Mouse (Mus musculus): ENCODE measurements around the gene Wdr70.

- TF ChIP-seq GATA1 (IDR thresholded peaks at IDR 0.05; ENCODE audit: borderline replicate concordance, low read length) (no peak), FLI1 (IDR thresholded peaks at IDR 0.05; ENCODE audit: low read length) (no peak)
Measured at GRCm38 (mm10) chr15:8082139-8082538, 16.9 kb downstream of the Wdr70 start.
